In the genomic region with DNA sequence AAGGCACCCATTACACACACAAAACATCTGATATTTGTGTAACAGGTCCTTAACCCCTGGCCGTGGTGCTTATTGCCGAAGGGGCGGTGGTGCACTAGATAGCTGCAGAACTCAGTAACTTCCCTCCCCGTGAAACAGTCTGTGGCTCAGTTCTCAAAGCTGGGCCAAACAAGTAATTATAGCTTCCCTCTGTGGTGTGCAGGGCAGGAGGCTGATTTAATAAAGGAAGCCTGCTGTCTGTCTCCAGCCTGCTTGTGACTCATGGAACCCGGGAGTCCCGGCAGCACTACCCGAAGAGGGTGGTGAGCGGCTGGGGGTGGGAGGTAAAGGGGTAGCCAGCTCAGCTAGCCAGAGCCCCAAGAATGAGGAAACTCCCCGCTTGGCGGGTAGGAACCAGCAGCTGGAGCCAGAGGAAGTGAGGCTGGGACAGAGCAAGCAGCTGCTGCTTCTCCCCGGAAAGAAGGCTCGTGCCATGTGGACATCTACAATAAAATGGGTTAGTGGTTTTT, we compare ENCODE assay signal across 8 mouse cellular contexts. TPM values are rescaled to one million over a fixed set of nuclear protein-coding genes. Genes with fewer than 3 reads are reported as not detected.
DNase-seq lines count a peak whose midpoint lies in the region; ATAC-seq and TF ChIP-seq lines count a peak whose summit lies in the region.

No protein-coding gene starts in this region.

- no peaks in the 10 kb centered on the region for H3K27me3 ChIP-seq in cerebellum, adult 2 months (ENCODE audit: control insufficient read depth, insufficient read depth, low read length)
- H3K27me3 ChIP-seq in hindbrain, embryonic 12.5 days, result no peaks in the 10 kb centered on the region

- ATAC-seq in hindbrain, embryonic 12.5 days (ENCODE audit: low FRiP score), result peak; percentile 55

- H3K36me3 ChIP-seq in hindbrain, embryonic 12.5 days, result no peaks in the 10 kb centered on the region

- H3K4me2 ChIP-seq in hindbrain, embryonic 12.5 days (replicated peaks), result peak overlapping the region; percentile 76

- H3K9ac ChIP-seq in hindbrain, embryonic 12.5 days, result peak overlapping the region; percentile 40; the same call in 1 of the 2 replicates

- H3K27ac ChIP-seq in cerebellum, adult 2 months (ENCODE audit: insufficient read depth, low read length), result peak overlapping the region; percentile 58
- H3K27ac ChIP-seq in hindbrain, embryonic 12.5 days, result peak overlapping the region; percentile 90

- H3K4me1 ChIP-seq in cerebellum, adult 2 months (ENCODE audit: control insufficient read depth, insufficient read depth, low read length), result peaks cover 22% of the 10 kb centered on the region
- H3K4me1 ChIP-seq in hindbrain, embryonic 12.5 days, result peaks cover 27% of the 10 kb centered on the region

- 8% methylated on average over 12 of the region's 12 CpGs for WGBS in cerebellum, adult 2 months
- WGBS in hindbrain, embryonic 12.5 days, result 2% methylated on average over 12 of the region's 12 CpGs

- H3K4me3 ChIP-seq in cerebellum, adult 2 months (replicated peaks; ENCODE audit: insufficient read depth, low read depth, low read length), result peak overlapping the region; percentile 62
- peak overlapping the region; percentile 34 for H3K4me3 ChIP-seq in hindbrain, embryonic 12.5 days

- no peak for TF ChIP-seq CTCF in cerebellum, adult 2 months (IDR thresholded peaks at IDR 0.05; ENCODE audit: borderline replicate concordance, insufficient read depth, low read depth, low read length)

- DNase-seq in MEL-GATA-1-ER (ENCODE audit: extremely low read depth, low read depth), result peak; percentile 56
- DNase-seq in cerebellum, adult 2 months, result peak; percentile 65 to 68
- peak; percentile 38 to 68 for DNase-seq in frontal cortex, postnatal 25 days (ENCODE audit: low spot score in 2 of 2)
- peak; percentile 69 to 70 for DNase-seq in layer of hippocampus, postnatal 10 days (ENCODE audit: low spot score in 2 of 2)
- DNase-seq in lung, postnatal 10 days, result peak; percentile 83
- DNase-seq in ovary, postnatal 10 days (ENCODE audit: low spot score), result peak; percentile 41
- peak; percentile 73 for DNase-seq in urinary bladder, postnatal 25 days (ENCODE audit: low spot score)

- no peak for TF ChIP-seq POLR2A in cerebellum, adult 2 months (IDR thresholded peaks at IDR 0.05; ENCODE audit: borderline replicate concordance, insufficient read depth, low read length)

- no peaks in the 10 kb centered on the region for H3K9me3 ChIP-seq in hindbrain, embryonic 12.5 days (replicated peaks)

RNA-seq across cellular contexts. Expression of a gene that starts 48.1 kb away (rescaled TPM):
- 882 and 1,083 TPM in 2 replicates for polyA plus RNA-seq in cerebellum, adult 2 months (2012; rRNA removed)
- polyA plus RNA-seq in hindbrain, embryonic 12.5 days (2016; fragmentation: Nextera tagmentation; extraction: Ambion mirVana), result 83.7 and 88.1 TPM in 2 replicates
- 100 to 1,000 TPM; 169 to 181 TPM for total RNA-seq in layer of hippocampus, postnatal 10 days (2021)

RNA-seq across cellular contexts. Expression of a gene that starts 59.1 kb away (rescaled TPM):
- polyA plus RNA-seq in cerebellum, adult 2 months (2012; rRNA removed), result 7.3 and 9.9 TPM in 2 replicates
- polyA plus RNA-seq in hindbrain, embryonic 12.5 days (2016; fragmentation: Nextera tagmentation; extraction: Ambion mirVana), result 0.96 and 1.5 TPM in 2 replicates
- total RNA-seq in layer of hippocampus, postnatal 10 days (2021), result 1 to 10 TPM; 1.9 to 3.5 TPM

Comparison
In these comparisons a context has a peak if more than half of its experiments do, and no peak if none do; other contexts are left out.
1. Peak in every context shown above with its lines: DNase-seq, ATAC-seq, H3K4me3 ChIP-seq and H3K27ac ChIP-seq.